Mouse (Mus musculus) kidney, adult 11 months (tissue): ENCODE results near the gene Ust.
A peak's percentile ranks its signal among the peaks of the same experiment; 100 is the strongest.

ENCODE experiments used
- DNase-seq: peaks from one replicate; pipeline ENCODE4 v3.0.0; 2022

Ust gene

DNA sequence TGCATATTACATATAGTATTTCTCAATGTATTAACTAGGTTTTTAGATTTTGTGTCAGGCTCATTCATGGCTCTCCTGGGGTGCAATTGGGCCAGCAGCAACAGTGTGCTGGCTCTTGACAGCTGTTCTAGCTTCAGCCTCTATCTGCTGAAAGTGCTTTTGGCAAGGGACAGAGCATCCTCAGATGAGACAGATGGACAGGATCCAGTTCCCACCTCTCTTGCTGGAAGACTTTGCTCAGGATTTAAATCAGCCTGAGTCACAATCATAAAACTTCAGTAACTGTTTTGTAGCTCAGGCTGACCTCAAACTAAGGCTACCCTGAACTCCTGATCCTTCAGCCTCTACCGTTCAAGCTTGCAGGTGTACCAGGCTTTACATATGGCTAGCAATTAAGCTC, 219.5 kb downstream of the Ust start:
- no peak for DNase-seq

DNA sequence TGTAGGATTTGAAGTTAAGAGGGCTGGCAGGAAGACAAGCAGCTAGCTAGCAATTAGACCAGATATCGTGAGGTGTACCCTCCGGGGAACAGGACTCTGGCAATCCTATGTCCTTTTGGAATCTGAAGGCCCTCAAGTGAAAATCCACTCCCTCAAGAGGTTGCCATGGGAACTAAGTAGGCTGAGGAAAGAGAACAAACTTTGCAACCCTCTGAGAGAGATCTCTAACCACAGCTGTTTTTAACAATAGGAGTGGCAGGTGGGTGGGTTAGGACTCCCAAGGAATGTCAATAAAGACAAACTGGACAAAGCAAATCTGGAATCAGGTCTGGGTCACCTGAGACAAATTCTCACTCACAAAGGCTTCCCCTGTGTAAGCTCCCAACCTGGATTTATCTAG, 221.4 kb downstream of the Ust start:
- DNase-seq, result no peak

DNA sequence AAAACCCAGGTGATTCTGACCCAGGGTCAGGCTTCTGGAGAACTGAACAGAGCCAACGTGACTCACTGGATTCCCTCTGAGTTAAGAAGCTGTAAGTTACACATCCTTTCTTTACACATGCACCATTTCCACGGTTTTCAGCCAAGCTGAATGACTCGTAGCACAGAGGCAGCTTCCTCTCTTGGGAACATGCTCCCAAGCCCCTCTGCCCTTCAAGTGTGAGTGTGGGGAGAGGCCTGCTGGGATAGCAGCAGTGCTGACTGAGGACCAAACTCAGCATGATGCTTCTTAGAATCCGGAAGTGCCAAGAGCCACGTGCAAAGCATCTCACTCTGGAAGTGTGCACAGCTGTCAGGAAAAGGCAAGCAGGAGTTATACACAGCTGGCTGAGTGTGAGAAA, 228.0 kb downstream of the Ust start:
- no peak for DNase-seq

DNA sequence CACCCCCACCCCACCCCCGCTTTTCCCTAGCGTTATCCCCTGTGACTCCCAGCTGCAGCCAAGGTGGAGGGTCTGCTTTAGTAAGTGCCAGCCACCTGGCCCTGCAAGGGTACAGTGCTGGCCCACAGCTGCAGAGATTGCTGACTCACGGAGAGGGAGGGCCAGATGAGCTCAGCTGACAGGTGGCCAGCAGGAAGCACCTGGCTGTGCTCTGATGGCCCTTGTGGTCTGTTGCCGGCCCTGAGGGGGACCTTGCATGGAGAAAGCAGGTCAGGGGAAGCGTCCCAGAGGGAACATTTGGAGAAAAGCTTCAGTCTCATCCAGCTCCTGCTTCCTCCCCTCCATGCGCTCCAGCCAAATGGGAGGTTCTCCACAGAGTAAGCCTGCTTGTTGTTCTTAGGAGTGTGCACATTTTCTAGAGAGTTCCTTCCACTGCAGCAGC, 231.3 kb downstream of the Ust start:
- DNase-seq, result no peak

DNA sequence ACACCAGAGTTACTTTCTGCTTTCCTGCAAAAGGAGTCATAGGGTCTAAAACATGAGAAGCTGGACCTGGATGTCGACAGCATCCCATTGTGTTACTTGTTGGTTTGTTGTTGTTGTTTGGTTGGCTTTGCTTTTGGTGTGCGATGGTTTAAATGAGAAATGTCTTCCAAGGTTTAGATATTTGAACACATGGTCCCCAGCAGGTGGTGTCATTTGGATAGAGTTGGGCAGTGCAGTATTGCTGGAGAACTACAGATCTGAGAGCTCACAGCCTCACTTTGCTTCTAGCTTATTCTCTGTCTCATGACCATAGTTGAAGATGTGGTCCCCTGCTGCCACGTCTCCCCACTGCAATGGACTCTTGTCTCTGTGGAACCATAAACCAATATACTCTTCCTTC, 234.6 kb downstream of the Ust start:
- no peak for DNase-seq

DNA sequence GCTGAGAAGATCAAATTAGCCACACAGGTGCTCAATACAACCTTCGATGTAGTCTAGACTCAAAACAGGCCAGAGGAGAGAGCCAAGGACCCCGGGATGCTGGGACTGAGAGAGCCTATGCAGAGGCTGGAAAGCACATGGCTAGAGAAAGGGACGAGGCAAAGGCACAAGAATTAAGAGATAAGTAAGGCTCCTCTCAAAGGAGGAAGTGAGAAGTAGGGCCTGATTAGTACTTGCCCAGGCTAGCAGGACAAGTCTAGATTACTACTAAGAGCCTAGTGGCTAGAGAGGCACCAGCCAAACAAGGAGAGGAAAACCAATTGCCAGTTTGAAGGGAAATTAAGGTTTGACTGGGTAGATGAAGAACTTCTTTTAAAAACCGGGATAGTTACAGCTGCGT, 241.5 kb downstream of the Ust start:
- no peak for DNase-seq

DNA sequence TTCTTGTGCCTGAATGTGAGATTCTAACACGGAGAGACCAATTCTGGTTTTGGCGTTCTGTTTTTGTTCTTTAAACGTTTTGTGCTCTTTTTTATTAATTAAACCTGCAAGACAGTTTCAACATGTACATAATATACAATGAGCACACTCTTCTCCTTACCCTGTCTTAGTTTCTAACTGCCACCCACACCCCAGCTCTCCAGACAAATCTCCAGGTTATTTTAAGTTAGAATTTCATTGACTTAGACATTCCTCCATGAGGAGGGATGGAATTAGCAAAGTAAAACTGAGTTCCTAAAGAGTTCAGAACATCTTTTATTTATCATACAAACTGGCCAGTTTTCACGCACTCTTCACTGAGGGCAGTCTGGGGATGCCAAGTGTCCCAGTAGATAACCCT, 248.9 kb downstream of the Ust start:
- no peak for DNase-seq

DNA sequence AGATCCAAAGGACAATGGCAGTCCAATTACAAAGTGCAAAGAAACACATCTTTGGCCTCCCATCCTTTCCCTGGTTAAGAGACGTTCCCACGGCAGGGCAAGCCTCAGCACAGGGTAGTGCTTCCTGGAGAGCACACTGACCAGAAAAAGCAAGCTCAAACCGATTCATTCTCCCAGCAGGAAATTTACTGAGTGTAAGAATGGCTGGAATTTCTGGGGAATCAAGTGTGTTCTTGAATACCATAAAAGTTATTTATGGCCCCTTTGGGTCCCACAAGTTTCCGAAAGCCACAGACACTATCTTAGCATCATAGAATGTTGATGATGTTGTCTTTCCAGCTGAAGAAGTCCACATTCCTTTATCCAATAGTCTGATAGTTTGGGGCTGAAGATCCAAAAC, 258.9 kb downstream of the Ust start:
- peak; percentile 15 for DNase-seq

DNA sequence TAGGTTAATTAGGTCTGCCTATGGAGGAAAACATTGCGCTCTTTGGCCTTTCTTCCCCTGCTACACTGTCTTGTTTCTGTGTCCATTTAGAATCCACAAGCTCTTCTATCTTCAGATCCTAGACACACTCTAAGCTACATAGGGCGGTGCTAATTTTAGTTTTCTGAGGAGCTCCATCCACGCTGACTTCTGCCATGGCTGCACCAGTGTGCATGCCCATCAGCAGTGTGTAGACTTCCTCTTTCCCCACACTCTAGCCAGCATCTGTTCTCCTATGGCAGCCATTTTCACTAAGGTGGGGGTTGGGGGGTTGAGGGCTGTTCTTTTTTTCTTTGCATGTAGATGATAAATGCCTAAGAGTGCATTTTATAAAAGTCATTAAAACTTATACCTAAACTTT, 268.6 kb downstream of the Ust start:
- no peak for DNase-seq

DNA sequence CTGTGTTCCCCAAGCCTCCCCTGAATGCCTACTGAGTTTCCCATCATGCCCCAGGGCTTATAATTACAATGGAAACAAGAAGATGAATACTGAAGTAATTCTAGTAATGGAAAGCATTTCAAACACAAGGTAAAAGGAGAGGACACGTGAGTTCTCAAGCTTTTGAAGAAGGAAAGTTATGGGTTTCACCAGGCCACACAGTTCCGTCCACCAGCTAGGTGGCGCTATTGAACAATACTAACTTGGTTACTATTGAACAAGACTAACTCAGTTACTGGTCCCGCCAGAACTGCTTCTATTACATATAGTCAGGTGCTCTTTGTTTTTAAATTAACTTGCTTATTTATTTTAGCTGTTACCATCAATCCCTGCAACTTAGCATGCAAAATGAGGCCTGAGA, 276.3 kb downstream of the Ust start:
- DNase-seq, result peak; percentile 24

DNA sequence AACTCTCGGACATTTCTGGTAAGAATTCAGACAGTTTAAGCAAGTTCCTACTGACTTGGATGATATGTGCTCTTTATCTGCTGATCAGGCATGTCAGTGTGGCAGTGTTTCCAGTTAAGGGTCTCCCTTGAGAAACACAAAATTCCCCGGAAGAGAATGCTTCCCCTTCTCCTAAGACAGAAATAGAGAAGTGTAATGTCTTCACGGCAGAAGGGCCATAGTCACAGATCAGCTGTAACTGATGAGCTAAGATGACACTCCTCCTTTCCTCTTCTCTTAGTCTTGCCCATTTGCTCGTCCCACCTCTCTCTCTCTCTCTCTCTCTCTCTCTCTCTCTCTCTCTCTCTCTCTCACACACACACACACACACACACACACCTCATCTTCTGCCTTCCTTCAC, 277.9 kb downstream of the Ust start:
- DNase-seq, result no peak

DNA sequence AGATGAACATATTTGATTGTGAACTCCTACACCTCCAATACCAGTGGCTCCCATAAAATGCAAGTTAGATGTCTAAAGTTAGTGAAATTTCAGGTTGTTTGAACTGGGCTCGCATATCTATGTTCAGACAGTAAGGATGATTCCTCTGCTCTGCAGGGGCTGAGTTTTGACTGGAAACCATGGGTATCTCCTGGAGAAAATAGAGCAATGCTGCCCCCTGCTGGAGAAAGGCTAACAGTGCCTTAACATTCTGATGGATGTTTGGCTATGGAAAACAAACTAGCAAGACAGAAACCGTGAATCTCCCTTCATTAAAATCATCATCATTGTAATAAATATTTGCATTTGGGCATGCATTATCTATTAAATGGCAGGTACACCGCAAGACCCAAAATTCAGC, 278.4 kb downstream of the Ust start:
- DNase-seq, result peak; percentile 13

DNA sequence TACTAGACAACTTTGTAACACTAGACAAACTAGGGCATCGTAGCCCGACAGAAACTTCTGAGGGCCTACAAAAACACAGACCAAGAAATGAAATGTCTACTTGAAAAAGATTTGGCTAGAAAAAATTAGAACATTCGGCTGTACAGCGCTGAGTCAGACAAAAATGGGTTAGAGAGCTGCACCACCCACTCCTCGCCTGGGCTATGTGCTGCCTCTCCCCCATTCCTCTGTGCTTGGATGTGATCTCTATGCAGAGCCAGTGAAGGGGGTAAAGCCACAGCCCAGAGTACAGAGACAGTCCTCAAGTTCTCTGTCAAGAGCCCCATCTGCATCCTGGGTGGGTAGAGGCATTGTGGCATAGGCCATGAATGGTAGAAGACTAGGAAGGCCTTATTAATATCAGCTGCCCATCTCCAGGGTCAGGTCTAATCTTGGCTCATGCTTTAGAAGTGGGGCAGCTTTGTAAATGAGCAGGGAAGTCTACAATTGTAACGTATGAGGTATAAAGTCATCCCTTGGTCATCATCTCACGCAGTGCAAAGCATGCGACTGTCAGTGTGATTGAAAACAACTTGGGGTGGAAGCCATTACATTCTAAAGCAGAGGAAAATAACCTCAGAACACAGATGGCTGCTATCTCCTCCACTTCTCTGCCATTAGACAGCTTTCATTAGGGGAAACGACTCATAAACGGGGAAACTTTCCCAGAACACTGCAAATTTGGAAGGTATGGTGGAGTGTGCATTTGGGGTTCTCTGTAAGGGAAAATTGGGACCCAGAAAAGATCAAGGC, 281.6 kb downstream of the Ust start:
- no peak for DNase-seq

DNA sequence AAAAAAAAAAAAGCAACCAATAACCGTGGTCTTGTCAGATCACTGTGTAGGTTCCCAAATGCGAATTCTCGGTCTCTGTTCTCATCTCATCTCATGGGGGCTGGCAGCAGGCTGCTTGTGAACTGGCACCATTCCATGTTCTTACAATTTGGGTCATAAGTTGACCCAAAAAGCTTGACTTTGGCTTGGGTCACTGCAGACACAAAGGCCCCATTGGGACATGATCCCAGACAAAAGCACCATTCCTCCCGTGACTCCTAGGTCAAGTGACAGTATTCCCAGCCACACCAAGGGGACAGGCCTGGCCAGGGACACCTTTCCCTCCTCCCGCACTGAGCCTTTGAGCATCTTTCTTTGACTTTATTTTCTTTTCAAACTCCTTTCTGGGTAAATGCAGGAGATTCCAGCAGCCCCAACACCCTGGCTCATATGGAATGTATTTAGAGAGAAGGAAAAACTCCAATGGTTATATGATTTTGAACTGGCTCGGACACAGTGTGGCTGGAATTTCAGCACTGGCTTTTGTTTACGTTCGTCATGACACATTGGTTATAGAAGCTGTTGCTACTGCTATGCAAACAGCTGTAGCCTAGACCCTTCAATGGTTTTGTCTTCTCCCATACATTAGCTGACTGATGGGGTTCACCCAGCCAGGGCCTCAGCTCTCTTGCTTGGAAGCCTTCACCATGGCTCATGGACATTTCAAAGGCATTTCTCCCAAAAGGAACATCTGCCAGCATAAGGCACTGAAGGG, 285.3 kb downstream of the Ust start:
- DNase-seq, result no peak

DNA sequence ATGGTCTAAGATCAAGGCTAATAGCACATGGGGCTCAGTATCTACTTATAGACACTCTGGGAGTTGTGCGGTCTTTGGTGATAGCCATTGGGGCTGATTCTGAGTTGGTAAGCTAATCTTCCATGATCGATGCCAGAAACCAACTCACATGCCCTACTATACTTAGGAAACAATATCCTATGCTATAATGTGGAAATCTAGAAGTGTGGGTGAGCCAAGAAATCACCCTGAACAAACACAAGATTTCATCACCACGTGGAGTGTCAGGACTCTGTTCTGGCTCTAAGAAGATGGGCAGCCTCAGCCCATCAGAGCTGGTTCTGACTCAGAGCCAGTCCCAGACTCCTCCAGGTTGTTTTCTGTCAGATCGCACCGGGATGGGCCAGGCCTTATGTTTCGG, 286.1 kb downstream of the Ust start:
- no peak for DNase-seq

DNA sequence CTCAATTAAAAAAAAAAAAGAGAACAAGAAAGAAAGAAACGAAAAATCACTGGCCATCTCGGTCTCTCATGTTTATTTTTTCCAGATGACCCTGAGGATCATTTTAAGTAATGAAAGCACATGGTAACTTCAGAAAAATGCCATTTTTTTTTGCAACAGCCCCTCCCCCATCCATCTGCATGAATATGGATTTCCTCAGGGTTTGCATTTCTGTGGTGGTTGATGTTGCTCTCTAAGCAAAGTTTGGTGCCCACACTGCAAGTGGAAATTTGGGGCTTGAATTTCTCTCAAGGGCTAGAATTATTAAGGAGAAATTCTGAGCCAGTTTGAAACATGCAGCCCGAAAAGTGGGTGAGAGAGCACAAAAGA, 290.3 kb downstream of the Ust start:
- DNase-seq, result no peak

DNA sequence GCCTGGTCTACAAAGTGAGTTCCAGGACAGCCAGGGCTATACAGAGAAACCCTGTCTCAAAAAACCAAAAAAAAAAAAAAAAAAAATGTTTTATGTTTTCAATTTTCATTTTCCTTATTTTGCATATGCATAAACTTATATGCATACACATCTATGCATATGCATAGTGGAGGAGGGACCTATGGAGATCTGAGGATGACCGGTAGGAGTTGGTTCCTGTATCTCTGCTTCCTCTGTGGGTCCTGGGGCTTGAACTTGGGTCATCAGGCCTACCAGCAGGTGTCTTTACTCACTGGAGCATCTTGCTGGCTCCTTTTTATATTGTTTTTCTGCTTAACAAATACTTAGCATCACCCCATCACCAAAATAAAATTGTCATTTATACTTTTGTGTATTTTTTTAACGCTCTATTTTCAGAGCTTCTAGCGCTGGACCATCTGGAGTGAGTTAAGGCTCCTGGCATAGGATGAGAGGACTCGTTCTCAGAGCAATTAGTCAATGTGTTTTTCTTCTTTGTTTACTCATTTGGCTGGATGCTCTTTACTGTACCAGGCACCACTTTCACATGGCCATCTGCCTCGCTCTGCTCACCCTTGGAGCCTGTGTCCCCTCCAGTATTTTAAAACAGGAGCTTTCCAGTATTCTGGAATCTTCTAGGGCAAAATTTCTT, 290.8 kb downstream of the Ust start:
- DNase-seq, result no peak

DNA sequence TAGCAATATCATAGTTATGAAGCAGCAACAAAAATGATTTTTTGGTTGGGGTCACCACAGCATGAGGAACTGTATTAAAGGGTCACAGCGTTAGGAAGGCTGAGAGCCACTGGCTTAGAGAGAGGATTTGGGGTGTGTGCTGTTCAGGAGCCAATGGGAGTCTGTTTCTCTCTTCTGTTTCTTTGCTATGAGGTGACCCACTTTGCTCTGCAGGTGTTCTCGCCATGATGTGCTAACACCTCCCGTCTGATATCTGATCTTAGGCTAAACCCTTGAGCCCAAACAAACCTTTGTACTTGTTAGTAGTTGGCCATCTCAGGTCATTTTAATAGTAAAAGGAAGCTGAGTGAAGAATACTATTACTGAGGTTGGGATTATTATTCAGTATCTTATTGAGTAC, 292.0 kb downstream of the Ust start:
- no peak for DNase-seq

DNA sequence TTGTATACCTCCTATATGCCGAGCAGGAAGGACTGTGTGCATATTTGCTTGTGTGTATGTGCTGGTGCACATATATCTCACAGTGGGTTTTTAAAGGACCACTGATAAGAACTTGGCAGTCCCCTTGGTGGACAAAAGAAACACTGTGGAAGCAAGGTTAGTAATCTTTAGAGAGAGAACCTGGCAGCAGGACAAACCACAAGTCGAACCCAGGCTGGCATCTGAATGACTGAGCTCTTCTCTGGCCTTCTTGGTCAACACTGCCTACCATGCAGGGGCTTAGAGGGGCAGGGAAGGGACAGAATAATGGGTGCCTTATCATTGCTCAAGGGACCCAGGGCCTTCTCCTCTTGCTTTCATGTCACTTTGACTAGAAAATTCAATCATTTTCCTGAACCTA, 294.0 kb downstream of the Ust start:
- no peak for DNase-seq

DNA sequence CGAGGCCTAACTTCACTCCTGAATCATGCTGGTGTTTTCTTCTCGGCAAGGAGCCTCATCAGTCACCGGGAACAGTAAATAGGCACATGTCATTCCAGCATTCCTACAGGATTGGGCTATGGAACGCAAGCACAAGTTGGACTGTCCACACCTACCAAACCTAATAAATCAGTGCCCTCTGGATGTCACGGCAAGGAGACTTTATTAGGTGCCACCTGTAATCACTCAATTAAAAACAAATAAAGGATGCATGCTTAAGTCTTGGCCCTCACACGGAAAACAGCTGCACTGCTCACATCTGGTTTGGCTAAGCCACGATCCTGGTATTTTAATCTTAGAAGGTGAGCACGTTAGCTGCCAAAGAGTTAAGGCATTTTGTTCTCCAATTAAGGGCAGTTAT, 294.6 kb downstream of the Ust start:
- no peak for DNase-seq

DNA sequence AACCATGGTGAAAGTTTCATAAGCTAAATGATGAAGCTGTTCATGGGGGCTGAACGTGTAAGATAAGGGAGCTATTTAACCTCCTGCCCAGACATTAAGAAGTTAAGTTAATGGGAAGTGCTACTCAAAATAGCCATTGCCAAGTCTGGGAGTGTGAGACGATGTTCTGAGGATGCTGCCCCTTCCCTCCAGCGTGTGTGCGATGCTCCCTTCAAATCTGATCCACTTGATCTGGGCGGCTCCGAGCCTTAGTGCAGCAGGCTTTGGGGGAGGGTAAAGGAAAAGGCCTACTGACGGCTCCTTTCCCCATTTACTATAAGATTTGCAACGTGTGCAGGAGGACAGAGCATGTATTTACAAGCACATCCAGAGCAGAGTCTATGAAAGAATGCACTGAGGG, 301.7 kb downstream of the Ust start:
- DNase-seq, result no peak

DNA sequence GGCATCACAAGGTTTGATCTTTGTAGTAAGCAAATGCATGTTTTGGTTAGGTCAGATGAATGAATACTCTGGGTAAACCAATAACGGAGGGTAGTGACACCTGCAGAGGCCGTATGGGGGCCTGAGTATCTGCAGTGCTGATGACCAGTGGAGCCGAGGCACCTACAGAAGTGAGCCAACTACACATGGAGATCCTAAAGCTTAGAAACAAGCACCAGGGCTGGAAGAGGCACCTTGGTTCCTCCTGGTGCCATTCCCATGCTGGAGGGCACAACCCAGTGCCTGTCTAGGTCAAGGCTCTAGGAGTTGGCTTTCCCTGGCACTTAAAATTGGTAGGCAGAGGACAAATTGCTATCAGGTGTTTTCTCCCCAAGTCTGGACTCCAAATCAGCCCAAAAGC, 303.4 kb downstream of the Ust start:
- no peak for DNase-seq

DNA sequence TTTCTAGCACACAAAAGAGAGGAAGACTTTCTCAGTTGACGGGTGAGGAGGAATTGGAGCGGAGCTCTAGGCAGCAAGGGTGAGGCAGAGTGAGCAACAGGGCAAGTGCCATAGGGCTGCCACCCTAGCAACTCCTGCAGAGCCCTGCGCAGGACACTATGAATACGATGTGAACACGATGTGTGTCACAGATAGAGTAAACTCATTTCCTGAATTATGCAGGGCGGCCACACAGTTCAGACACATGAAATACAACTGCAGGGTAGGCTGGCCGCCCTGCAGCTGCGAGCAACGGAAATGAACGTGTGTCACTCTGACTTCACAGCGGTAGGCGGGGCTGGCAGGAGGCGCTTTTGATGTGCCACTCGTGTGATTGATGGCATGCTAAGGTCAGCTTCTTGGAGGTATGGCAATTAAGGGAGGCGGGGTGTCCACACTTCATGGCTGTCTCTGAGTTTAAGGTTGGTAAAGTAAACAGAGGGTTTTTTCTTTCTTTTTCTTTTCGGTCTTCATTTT, 304.7 kb downstream of the Ust start:
- DNase-seq, result peak; percentile 16
